Mouse (Mus musculus): ENCODE data around the gene Itprid1. TPM values are rescaled to one million over a fixed set of nuclear protein-coding genes. Genes with fewer than 3 reads are reported as not detected.

Itprid1 gene
- total RNA-seq, 1 experiment: not detected

DNA sequence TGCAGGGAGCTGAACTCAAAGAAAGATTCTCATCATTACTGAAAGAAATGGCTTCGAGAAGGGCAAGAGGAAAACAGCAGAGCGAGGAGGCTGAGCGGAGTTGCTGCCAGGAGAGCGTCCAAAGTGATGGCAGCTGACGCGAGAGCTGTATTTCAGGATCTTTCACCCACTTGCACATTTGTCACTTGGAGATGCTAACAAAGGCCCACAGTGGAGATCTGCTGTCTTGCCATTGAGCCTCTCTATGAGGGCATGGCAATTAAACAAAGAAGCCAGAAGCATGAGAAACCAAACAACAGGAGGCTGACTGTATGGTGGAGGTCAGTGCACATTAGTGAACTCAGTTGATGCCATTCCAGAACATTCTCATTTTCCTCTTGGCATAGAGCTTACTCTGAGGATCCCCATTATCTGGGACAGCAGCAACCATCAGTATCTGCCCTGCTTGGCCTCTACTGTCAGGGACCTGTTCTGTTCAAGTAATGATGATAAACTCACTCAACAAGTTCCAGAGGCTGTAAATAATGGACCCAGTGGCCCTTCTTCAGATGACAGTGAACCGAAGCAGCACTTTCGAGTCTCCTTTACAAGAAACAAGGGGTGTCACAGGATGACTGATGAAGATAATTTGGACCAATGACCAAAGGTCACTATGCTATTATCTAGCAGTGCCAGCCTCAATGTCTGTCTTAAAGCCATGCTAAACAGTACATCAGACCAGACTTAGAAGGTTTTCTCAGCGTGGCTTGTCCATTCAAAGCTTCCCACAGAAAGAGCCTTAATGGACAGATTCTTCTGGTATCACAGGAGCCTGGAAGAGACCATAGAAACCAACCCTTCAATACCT lies 31.2 kb upstream of the Itprid1 start:
- in situ Hi-C loops (cut with MboI; ENCODE audit: low sequenced_read_pairs in 2 of 2, unreplicated experiment in 2 of 2): no loop called here
- no peaks in the 10 kb centered on the region for H3K36me3 ChIP-seq (ENCODE audit: control insufficient read depth, insufficient read depth, low read length, poor library complexity, severe bottlenecking)
- no peak overlapping the region for H3K4me3 ChIP-seq (ENCODE audit: insufficient read depth in 1 of 2, low read depth in 1 of 2, low read length in 2 of 2, poor library complexity in 1 of 2, severe bottlenecking in 1 of 2)
- TF ChIP-seq CHD2 (IDR thresholded peaks at IDR 0.05; ENCODE audit: low read depth, low read length) (no peak), ZC3H11A (IDR thresholded peaks at IDR 0.05; ENCODE audit: borderline replicate concordance, low read depth, low read length) (no peak), ZNF384 (IDR thresholded peaks at IDR 0.05; ENCODE audit: low read depth, low read length) (no peak), HCFC1 (IDR thresholded peaks at IDR 0.05; ENCODE audit: borderline replicate concordance, insufficient read depth, low read length) (no peak), MAFK (IDR thresholded peaks at IDR 0.05; ENCODE audit: insufficient read depth, low read depth, low read length) (no peak)
- DNase-seq (ENCODE audit: low read depth, low spot score): no peak
- H3K9me3 ChIP-seq (ENCODE audit: control insufficient read depth, insufficient read depth, low read depth, low read length): no peaks in the 10 kb centered on the region
- no peak overlapping the region for H3K27ac ChIP-seq (ENCODE audit: insufficient read depth, low read depth, low read length, poor library complexity, severe bottlenecking)
- H3K4me1 ChIP-seq (ENCODE audit: control insufficient read depth in 2 of 2, insufficient read depth in 2 of 2, low read length in 2 of 2, poor library complexity in 1 of 2): no peaks in the 10 kb centered on the region
- H3K9ac ChIP-seq (ENCODE audit: insufficient read depth, low read depth, low read length, poor library complexity, severe bottlenecking): no peak overlapping the region

- Histone ChIP-seq H3K4me3 (ENCODE audit: insufficient read depth in 1 of 2, low read depth in 1 of 2, low read length in 2 of 2, poor library complexity in 1 of 2, severe bottlenecking in 1 of 2) (no peak overlapping the region), H3K36me3 (ENCODE audit: control insufficient read depth, insufficient read depth, low read length, poor library complexity, severe bottlenecking) (no peaks in the 10 kb centered on the region), H3K9ac (ENCODE audit: insufficient read depth, low read depth, low read length, poor library complexity, severe bottlenecking) (no peak overlapping the region), H3K9me3 (ENCODE audit: control insufficient read depth, insufficient read depth, low read depth, low read length) (no peaks in the 10 kb centered on the region), H3K27ac (ENCODE audit: insufficient read depth, low read depth, low read length, poor library complexity, severe bottlenecking) (no peak overlapping the region), H3K4me1 (ENCODE audit: control insufficient read depth in 2 of 2, insufficient read depth in 2 of 2, low read length in 2 of 2, poor library complexity in 1 of 2) (no peaks in the 10 kb centered on the region)
- in situ Hi-C loops (cut with MboI; ENCODE audit: low sequenced_read_pairs in 2 of 2, unreplicated experiment in 2 of 2): no loop called here
- TF ChIP-seq ZC3H11A (IDR thresholded peaks at IDR 0.05; ENCODE audit: borderline replicate concordance, low read depth, low read length) (no peak), HCFC1 (IDR thresholded peaks at IDR 0.05; ENCODE audit: borderline replicate concordance, insufficient read depth, low read length) (no peak), ZNF384 (IDR thresholded peaks at IDR 0.05; ENCODE audit: low read depth, low read length) (no peak), CHD2 (IDR thresholded peaks at IDR 0.05; ENCODE audit: low read depth, low read length) (no peak), MAFK (IDR thresholded peaks at IDR 0.05; ENCODE audit: insufficient read depth, low read depth, low read length) (no peak)
- DNase-seq (ENCODE audit: low read depth, low spot score): no peak
These were observed 30.2 kb upstream of the Itprid1 start for GRCm38 (mm10) chr6:55806537-55806936.

DNA sequence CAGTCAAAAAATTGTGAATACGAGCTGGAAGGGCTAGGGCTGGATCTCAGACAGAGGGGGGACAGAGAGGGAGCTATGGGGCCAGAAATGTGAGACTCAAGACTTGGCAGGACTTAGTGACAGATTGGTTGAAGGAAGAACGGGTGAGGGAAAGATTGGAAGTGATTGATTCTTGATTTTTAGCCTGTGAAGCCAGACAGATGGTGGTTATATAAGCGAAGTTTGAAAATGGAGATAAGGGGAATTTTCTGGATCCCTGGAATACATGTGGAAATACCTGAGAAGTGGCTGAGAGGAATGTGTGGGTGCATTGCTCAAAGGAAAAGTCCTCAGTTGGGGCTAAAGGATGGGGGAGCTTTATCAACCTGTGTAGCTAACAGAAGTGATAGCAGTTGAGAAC lies 28.0 kb upstream of the Itprid1 start:
- TF ChIP-seq HCFC1 (IDR thresholded peaks at IDR 0.05; ENCODE audit: borderline replicate concordance, insufficient read depth, low read length) (no peak), CHD2 (IDR thresholded peaks at IDR 0.05; ENCODE audit: low read depth, low read length) (no peak), MAFK (IDR thresholded peaks at IDR 0.05; ENCODE audit: insufficient read depth, low read depth, low read length) (no peak), ZNF384 (IDR thresholded peaks at IDR 0.05; ENCODE audit: low read depth, low read length) (no peak), ZC3H11A (IDR thresholded peaks at IDR 0.05; ENCODE audit: borderline replicate concordance, low read depth, low read length) (no peak)
- Histone ChIP-seq H3K36me3 (ENCODE audit: control insufficient read depth, insufficient read depth, low read length, poor library complexity, severe bottlenecking) (no peaks in the 10 kb centered on the region), H3K4me1 (ENCODE audit: control insufficient read depth in 2 of 2, insufficient read depth in 2 of 2, low read length in 2 of 2, poor library complexity in 1 of 2) (no peaks in the 10 kb centered on the region), H3K27ac (ENCODE audit: insufficient read depth, low read depth, low read length, poor library complexity, severe bottlenecking) (no peak overlapping the region), H3K9ac (ENCODE audit: insufficient read depth, low read depth, low read length, poor library complexity, severe bottlenecking) (no peak overlapping the region), H3K9me3 (ENCODE audit: control insufficient read depth, insufficient read depth, low read depth, low read length) (no peaks in the 10 kb centered on the region), H3K4me3 (ENCODE audit: insufficient read depth in 1 of 2, low read depth in 1 of 2, low read length in 2 of 2, poor library complexity in 1 of 2, severe bottlenecking in 1 of 2) (no peak overlapping the region)
- no peak for DNase-seq (ENCODE audit: low read depth, low spot score)
- in situ Hi-C loops (cut with MboI; ENCODE audit: low sequenced_read_pairs in 2 of 2, unreplicated experiment in 2 of 2): no loop called here

DNA sequence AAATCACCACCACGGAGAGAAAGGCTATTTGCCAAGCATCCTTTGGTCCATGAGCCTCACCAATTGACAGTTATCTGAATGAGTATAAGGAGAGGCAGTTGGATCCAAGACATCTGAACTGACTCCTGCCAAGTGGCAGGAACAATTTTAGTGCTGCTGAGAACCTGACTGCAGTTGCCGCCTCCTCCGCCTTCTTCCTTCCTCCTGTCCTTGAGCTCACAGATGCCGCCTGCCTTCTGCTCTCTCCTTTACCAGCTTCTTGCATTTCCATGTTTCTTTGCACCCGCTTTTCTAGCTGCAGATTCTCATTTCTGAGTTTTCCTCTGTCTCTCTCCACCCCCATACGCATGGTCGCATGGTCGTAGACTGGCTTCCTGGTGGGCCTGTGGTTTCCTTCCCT lies 25.5 kb upstream of the Itprid1 start:
- no peaks in the 10 kb centered on the region for H3K9me3 ChIP-seq (ENCODE audit: control insufficient read depth, insufficient read depth, low read depth, low read length)
- TF ChIP-seq ZNF384 (IDR thresholded peaks at IDR 0.05; ENCODE audit: low read depth, low read length) (no peak), HCFC1 (IDR thresholded peaks at IDR 0.05; ENCODE audit: borderline replicate concordance, insufficient read depth, low read length) (no peak), ZC3H11A (IDR thresholded peaks at IDR 0.05; ENCODE audit: borderline replicate concordance, low read depth, low read length) (no peak), CHD2 (IDR thresholded peaks at IDR 0.05; ENCODE audit: low read depth, low read length) (no peak), MAFK (IDR thresholded peaks at IDR 0.05; ENCODE audit: insufficient read depth, low read depth, low read length) (no peak)
- in situ Hi-C loops (cut with MboI; ENCODE audit: low sequenced_read_pairs in 2 of 2, unreplicated experiment in 2 of 2): no loop called here
- H3K9ac ChIP-seq (ENCODE audit: insufficient read depth, low read depth, low read length, poor library complexity, severe bottlenecking): no peak overlapping the region
- no peak overlapping the region for H3K4me3 ChIP-seq (ENCODE audit: insufficient read depth in 1 of 2, low read depth in 1 of 2, low read length in 2 of 2, poor library complexity in 1 of 2, severe bottlenecking in 1 of 2)
- DNase-seq (ENCODE audit: low read depth, low spot score): no peak
- H3K4me1 ChIP-seq (ENCODE audit: control insufficient read depth in 2 of 2, insufficient read depth in 2 of 2, low read length in 2 of 2, poor library complexity in 1 of 2): no peaks in the 10 kb centered on the region
- H3K36me3 ChIP-seq (ENCODE audit: control insufficient read depth, insufficient read depth, low read length, poor library complexity, severe bottlenecking): no peaks in the 10 kb centered on the region
- H3K27ac ChIP-seq (ENCODE audit: insufficient read depth, low read depth, low read length, poor library complexity, severe bottlenecking): no peak overlapping the region

Data from ES-E14 (cell line).